Mouse (Mus musculus) kidney, embryonic 16.5 days (tissue): ENCODE measurements around the gene Cdc42ep1. TPM values are rescaled to one million over a fixed set of nuclear protein-coding genes. Genes with fewer than 3 reads are reported as not detected.
"Not testable (repeated sequence)": the region's sequence is repeated elsewhere in the genome, so short reads cannot be mapped to it uniquely, and the experiment has no call there.

Experiments used
- ATAC-seq: fragments of 200-750 bp; cut with Nextera tagmentation; 2 replicates; pipeline ENCODE4 v1.8.0; 2017; ENCODE audit warnings: moderate TSS enrichment; ENCODE audit not compliant: low FRiP score, low TSS enrichment
- H3K27ac ChIP-seq: fragments of 300-500 bp; sonication (generic); 2 replicates; pipeline ENCODE4 v1.5.1; 2014; ENCODE audit warnings: low read length
- H3K27me3 ChIP-seq: fragments of 300-500 bp; sonication (generic); 2 replicates; pipeline ENCODE4 v1.6.1; 2014; ENCODE audit warnings: low read length, control low read depth, mixed read lengths; ENCODE audit not compliant: insufficient read depth
- H3K36me3 ChIP-seq: fragments of 300-500 bp; sonication (generic); 2 replicates; pipeline ENCODE4 v1.6.1; 2014; ENCODE audit warnings: low read length, control low read depth, mixed read lengths; ENCODE audit not compliant: insufficient read depth
- H3K4me1 ChIP-seq: fragments of 300-500 bp; sonication (generic); 2 replicates; pipeline ENCODE4 v1.6.1; 2014; ENCODE audit warnings: low read length, control low read depth, mixed read lengths; ENCODE audit not compliant: insufficient read depth
- H3K4me2 ChIP-seq: fragments of 300-500 bp; sonication (generic); replicated peaks from 2 replicates; pipeline ENCODE4 v1.6.1; 2014; ENCODE audit warnings: low read depth, low read length
- H3K4me3 ChIP-seq: fragments of 300-500 bp; sonication (generic); 2 replicates; pipeline ENCODE4 v1.5.1; 2014; ENCODE audit warnings: mild to moderate bottlenecking, low read length
- H3K9ac ChIP-seq: fragments of 300-500 bp; sonication (generic); replicated peaks from 2 replicates; pipeline ENCODE4 v1.6.1; 2014; ENCODE audit warnings: low read length
- H3K9me3 ChIP-seq: fragments of 300-500 bp; sonication (generic); 2 replicates; pipeline ENCODE4 v1.6.1; 2016; ENCODE audit warnings: low read length, control low read depth
- WGBS: fragments of 180-500 bp; shearing (Covaris S2); extraction: QIAGEN DNeasy Blood & Tissue Kit; methylation state at CpG from one replicate; pipeline ENCODE4 v1.1.7; 2014; 5-methylcytosine and 5-hydroxymethylcytosine counted together
- polyA plus RNA-seq: library from polyadenylated mRNA; unstranded; fragments of >200 nt; fragmentation: Nextera tagmentation; extraction: Ambion mirVana; gene quantifications from 2 replicates; pipeline ENCODE4 v1.2.1, GENCODE M21; 2015

The Cdc42ep1 gene
- polyA plus RNA-seq, 1 experiment from 2014 or later, result 58.5 TPM

- H3K27me3 ChIP-seq, result no peaks in the 10 kb centered on the region
- WGBS, result 58% methylated on average over 13 of the region's 13 CpGs
- H3K4me2 ChIP-seq, result no peak overlapping the region
- no peaks in the 10 kb centered on the region for H3K9me3 ChIP-seq
- H3K27ac ChIP-seq, result no peak overlapping the region
- no peak overlapping the region for H3K9ac ChIP-seq
- peaks cover 31% of the 10 kb centered on the region for H3K4me1 ChIP-seq
- H3K36me3 ChIP-seq, result no peaks in the 10 kb centered on the region
- ATAC-seq, result no peak
- H3K4me3 ChIP-seq, result no peak overlapping the region
Observed at GRCm38 (mm10) chr15:78873803-78874435, 31.5 kb downstream of the Cdc42ep1 start.

DNA sequence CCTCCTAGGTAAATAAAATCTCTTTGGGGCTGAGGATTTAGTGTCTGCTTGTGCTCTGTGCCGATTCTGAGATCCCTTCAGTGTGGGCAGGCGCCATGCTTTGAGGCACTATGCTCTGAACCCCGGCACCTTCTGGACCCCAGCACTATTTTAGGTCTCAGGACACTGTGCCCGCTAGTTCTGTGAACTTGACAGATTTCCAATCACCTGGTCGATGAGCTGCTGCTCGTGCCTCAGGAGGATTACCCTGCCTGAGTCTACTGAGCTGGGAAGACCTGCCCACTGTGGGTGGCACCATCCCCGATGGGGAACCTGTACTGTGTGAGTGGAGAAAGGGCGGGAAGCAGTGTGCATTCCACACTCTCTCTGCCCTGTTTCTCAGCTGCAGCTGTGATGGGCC lies 32.6 kb downstream of the Cdc42ep1 start:
- Histone ChIP-seq H3K36me3 (no peaks in the 10 kb centered on the region; the same call in 1 of the 2 replicates), H3K9ac (peak overlapping the region; percentile 45; the same call in 1 of the 2 replicates), H3K27me3 (no peaks in the 10 kb centered on the region), H3K4me1 (peaks cover 34% of the 10 kb centered on the region), H3K4me2 (no peak overlapping the region), H3K4me3 (no peak overlapping the region), H3K27ac (peak overlapping the region; percentile 100), H3K9me3 (no peaks in the 10 kb centered on the region)
- no peak for ATAC-seq
- 75% methylated on average over 8 of the region's 8 CpGs for WGBS

DNA sequence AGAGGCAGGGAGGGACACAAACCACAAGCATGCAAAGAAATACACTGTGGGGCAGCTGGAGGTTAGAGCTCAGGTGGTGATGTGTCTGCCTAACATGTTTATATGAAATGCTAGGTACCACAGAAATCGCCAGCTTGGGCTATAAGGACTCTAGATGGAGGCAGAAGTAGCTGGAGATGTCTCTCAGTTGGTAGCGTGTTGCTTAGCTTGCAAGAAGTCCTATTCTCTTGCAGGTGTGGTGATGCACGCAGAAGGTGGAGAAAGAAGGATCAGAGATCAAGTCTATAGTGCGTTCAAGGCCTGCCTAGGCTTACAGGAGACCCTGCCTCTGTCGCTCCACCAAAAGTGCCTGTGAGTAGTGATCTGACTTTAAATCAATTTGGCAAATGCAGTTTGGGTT lies 33.1 kb downstream of the Cdc42ep1 start:
- peaks cover under 1% of the 10 kb centered on the region; the same call in 1 of the 2 replicates for H3K36me3 ChIP-seq
- H3K27ac ChIP-seq, result peak overlapping the region; percentile 100
- H3K4me1 ChIP-seq, result peaks cover 35% of the 10 kb centered on the region
- no peak for ATAC-seq
- H3K4me3 ChIP-seq, result no peak overlapping the region; the same call in 1 of the 2 replicates
- H3K27me3 ChIP-seq, result no peaks in the 10 kb centered on the region
- peak overlapping the region; percentile 45 for H3K9ac ChIP-seq
- H3K4me2 ChIP-seq, result peak overlapping the region; percentile 72
- H3K9me3 ChIP-seq, result no peaks in the 10 kb centered on the region
- WGBS, result 81% methylated on average over 5 of the region's 5 CpGs

DNA sequence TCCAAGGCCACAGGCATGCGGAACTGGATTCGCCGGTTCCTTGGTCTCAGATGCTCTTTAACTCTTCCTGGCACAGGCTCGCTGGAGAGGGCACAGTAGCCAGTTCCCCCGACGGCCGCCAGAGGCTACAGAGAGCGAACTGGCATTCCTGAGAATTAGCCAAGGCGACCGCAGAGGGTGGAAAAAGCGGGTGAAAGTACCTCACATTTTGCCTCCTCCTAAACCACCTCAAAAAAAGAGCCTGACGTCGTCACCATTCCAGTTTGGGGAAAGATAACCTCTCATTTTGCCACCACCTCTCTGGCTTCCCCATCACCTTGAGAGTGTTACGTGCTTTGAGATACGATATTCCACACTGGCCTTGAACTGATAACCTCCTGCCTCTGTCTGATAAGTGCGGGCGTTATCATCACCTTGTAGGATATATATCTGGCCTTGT lies 33.9 kb downstream of the Cdc42ep1 start:
- H3K4me3 ChIP-seq, result peak overlapping the region; percentile 77
- peak overlapping the region; percentile 89 for H3K9ac ChIP-seq
- H3K36me3 ChIP-seq, result peaks cover 8% of the 10 kb centered on the region
- H3K27ac ChIP-seq, result peak overlapping the region; percentile 100
- peaks cover 37% of the 10 kb centered on the region for H3K4me1 ChIP-seq
- 4% methylated on average over 17 of the region's 17 CpGs for WGBS
- no peaks in the 10 kb centered on the region for H3K27me3 ChIP-seq
- H3K4me2 ChIP-seq, result peak overlapping the region; percentile 72
- ATAC-seq, result peak; percentile 28
- H3K9me3 ChIP-seq, result no peaks in the 10 kb centered on the region

- WGBS, result under 1% methylated on average over 73 of the region's 95 CpGs
- Histone ChIP-seq H3K4me2 (peak within 1 kb of the TSS; percentile 72), H3K4me1 (peaks cover 34% of the 10 kb centered on the region), H3K9ac (peak within 1 kb of the TSS; percentile 89), H3K9me3 (no peaks in the 10 kb centered on the region), H3K36me3 (peaks cover 17% of the 10 kb centered on the region), H3K4me3 (peak within 1 kb of the TSS; percentile 77), H3K27me3 (no peaks in the 10 kb centered on the region), H3K27ac (peak within 1 kb of the TSS; percentile 100)
- peak; percentile 92 for ATAC-seq
Observed at GRCm38 (mm10) chr15:78876991-78877809, 34.8 kb downstream of the Cdc42ep1 start, which contains the start of gene Gga1. Gga1 (plus strand) TSS chr15:78877190.

DNA sequence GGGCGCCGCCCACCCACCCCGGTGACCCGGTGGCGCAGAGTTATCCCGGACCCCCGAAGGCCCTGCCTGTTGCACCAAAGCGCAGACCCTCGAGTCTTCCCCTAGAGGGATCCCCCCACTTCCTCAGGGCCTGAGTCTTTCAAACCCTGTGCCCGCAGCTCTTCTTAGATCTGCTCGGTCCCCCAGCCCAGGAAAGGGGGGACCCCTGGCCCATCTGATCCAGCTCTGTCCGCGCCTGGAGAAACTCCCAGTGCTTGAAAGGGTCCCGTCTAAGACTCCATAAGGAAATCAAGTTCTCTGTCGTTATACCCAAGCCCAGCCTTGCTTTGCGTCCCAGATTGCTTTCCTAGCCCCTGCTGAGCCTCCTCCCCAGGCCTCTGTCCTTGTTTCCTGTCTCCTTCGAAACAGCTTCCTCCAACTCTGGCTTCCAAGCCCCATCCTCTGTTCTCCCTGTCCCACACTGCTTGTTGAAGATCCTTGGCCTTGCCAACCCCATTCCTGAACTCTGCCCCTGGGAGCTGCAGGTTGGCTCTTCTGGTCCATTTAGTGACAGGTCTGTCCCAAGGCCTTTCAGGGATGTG lies 35.5 kb downstream of the Cdc42ep1 start:
- Histone ChIP-seq H3K4me2 (peak overlapping the region; percentile 72), H3K9ac (peak overlapping the region; percentile 89), H3K36me3 (peaks cover 24% of the 10 kb centered on the region), H3K4me1 (peaks cover 32% of the 10 kb centered on the region), H3K27ac (peak overlapping the region; percentile 100), H3K9me3 (no peaks in the 10 kb centered on the region), H3K4me3 (peak overlapping the region; percentile 77), H3K27me3 (no peaks in the 10 kb centered on the region)
- WGBS, result under 1% methylated on average over 15 of the region's 17 CpGs
- peak; percentile 8; the same call in 1 of the 2 replicates for ATAC-seq

- not testable (repeated sequence) for ATAC-seq, H3K4me3 ChIP-seq, H3K9me3 ChIP-seq, H3K27me3 ChIP-seq
- Histone ChIP-seq H3K36me3 (peaks cover 34% of the 10 kb centered on the region), H3K4me2 (0 out of 2 replicates have a peak overlapping the region, but pooled peaks have one; percentile 12), H3K27ac (peak overlapping the region; percentile 68), H3K4me1 (peaks cover 32% of the 10 kb centered on the region), H3K9ac (peak overlapping the region; percentile 38; the same call in 1 of the 2 replicates)
- 33% methylated on average over 7 of the region's 7 CpGs for WGBS
Observed at GRCm38 (mm10) chr15:78878792-78879516, 36.5 kb downstream of the Cdc42ep1 start.

DNA sequence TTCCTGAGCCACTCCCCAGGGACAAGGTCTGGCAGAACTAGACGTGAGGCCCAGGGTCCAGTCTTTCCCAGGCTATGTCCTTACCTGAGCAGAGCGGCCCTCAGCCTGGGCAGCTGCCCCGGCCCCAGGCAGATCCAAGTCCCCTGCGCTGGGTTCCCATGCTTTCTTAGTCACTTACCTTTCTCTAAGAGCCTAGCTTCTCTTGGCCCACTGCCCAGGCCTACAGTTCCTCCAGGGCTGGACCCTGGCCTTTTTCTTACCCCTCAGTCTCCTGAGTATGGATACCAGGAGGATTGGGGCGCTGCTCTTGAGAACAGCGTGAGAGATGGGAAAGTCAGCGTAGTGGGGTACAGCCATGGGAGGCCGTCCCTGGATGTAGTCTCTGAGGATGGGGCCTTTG lies 38.0 kb downstream of the Cdc42ep1 start:
- 91% methylated on average over 8 of the region's 8 CpGs for WGBS

GRCm38 (mm10) chr15:78881828-78882227 lies 39.4 kb downstream of the Cdc42ep1 start:
- no peak overlapping the region for H3K9ac ChIP-seq
- no peak for ATAC-seq
- no peak overlapping the region for H3K4me2 ChIP-seq
- no peak overlapping the region for H3K4me3 ChIP-seq
- H3K4me1 ChIP-seq, result peaks cover 17% of the 10 kb centered on the region
- H3K27ac ChIP-seq, result no peak overlapping the region
- H3K27me3 ChIP-seq, result no peaks in the 10 kb centered on the region
- no peaks in the 10 kb centered on the region for H3K9me3 ChIP-seq
- WGBS, result 87% methylated on average over 3 of the region's 3 CpGs
- peaks cover 57% of the 10 kb centered on the region for H3K36me3 ChIP-seq

More for the DNA sequence above, 38.0 kb downstream of the Cdc42ep1 start:
- H3K9me3 ChIP-seq, result no peaks in the 10 kb centered on the region
- no peak overlapping the region for H3K27ac ChIP-seq
- no peak for ATAC-seq
- no peaks in the 10 kb centered on the region for H3K27me3 ChIP-seq
- H3K4me3 ChIP-seq, result no peak overlapping the region
- H3K36me3 ChIP-seq, result peaks cover 43% of the 10 kb centered on the region
- H3K4me1 ChIP-seq, result peaks cover 27% of the 10 kb centered on the region
- no peak overlapping the region for H3K4me2 ChIP-seq
- H3K9ac ChIP-seq, result 0 out of 2 replicates have a peak overlapping the region, but pooled peaks have one; percentile 35
